Mouse (Mus musculus): Measurements from ENCODE around the gene Gab2. TPM values are rescaled to one million over a fixed set of nuclear protein-coding genes. Genes with fewer than 3 reads are reported as not detected.

Gab2 gene
- polyA plus RNA-seq, 1 experiment, result 25.8 TPM

DNA sequence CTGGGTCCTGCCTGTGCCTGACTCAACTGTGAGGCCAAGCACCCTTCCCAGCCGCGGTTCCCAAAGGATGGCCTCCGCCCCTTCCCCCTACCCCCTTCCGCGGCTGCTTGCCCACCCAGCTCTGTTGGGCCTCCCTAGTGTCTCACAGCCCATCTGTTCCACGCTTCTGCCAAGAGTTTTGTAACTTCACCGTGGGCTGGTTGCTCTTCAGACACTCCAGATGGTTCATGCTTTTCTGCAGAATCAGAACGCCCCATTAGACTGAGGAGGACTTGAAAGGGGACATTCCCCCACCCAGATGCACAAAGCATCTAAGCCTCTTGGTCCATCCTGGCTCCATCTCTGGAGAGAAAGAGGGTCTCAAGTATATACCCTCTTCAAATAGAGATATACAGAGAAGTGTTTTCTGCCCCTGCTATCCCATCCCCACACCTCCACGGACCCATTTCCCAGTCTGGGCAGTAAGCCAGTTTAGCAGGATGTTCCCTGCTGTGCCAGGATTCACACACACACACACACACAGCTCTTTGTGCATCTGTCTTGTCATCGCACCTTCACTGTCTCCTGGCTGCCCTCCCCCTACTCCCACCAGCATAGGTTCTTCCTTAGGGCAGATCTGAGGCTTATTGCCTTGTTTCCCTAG, 264.0 kb downstream of the Gab2 start:
- no peak for DNase-seq

DNA sequence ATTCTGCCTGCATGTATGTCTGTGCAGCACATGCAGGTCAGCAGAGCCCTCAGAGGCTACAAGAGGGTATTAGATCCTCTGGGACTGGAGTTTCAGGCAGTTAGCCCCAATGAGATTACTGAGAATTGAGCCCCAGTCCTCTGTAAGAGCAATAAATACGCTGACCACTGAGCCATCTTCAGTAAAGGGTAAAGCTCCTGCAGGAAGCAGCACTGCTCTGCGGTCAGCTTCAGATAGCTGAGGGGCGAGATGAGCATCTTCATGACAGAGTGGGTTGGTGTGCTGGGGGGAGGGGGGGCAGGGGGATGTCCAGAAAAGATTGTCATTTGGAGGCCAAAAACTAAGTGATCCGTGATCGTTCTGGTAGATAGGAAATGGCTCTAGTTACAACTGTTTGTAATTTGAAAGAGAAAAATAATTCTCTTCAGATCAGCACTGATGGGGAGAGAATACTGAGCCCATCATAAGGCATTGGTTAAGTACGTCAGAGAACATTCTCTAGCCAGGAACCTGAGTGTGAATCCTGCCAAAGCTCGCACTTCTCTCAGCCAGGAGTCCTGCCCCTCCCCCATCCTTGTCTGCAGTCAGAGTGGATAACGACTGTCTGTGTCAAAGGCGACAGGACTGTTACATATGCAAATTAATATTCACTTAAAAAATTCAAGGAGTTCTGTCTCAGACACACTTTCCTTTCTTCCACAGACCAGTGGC, 264.9 kb downstream of the Gab2 start:
- H3K4me3 ChIP-seq (replicated peaks; ENCODE audit: extremely low read depth, low read depth, low read length), result no peak overlapping the region
- WGBS, result 73% methylated on average over 9 of the region's 9 CpGs
- H3K4me1 ChIP-seq (ENCODE audit: control insufficient read depth, insufficient read depth, low read length), result 0 out of 2 replicates have a peak, but pooled peaks cover 6% of the 10 kb centered on the region
- no peak for DNase-seq
- no peak for TF ChIP-seq POLR2A (IDR thresholded peaks at IDR 0.05; ENCODE audit: borderline replicate concordance, extremely low read depth, low read depth, low read length)
- TF ChIP-seq CTCF (IDR thresholded peaks at IDR 0.05; ENCODE audit: insufficient read depth, low read length), result no peak

More for the DNA sequence above, 264.0 kb downstream of the Gab2 start:
- WGBS, result 51% methylated on average over 10 of the region's 10 CpGs
- Histone ChIP-seq H3K4me1 (ENCODE audit: control insufficient read depth, insufficient read depth, low read length) (0 out of 2 replicates have a peak, but pooled peaks cover 6% of the 10 kb centered on the region), H3K4me3 (replicated peaks; ENCODE audit: extremely low read depth, low read depth, low read length) (no peak overlapping the region)
- TF ChIP-seq POLR2A (IDR thresholded peaks at IDR 0.05; ENCODE audit: borderline replicate concordance, extremely low read depth, low read depth, low read length) (no peak), CTCF (IDR thresholded peaks at IDR 0.05; ENCODE audit: insufficient read depth, low read length) (no peak)

DNA sequence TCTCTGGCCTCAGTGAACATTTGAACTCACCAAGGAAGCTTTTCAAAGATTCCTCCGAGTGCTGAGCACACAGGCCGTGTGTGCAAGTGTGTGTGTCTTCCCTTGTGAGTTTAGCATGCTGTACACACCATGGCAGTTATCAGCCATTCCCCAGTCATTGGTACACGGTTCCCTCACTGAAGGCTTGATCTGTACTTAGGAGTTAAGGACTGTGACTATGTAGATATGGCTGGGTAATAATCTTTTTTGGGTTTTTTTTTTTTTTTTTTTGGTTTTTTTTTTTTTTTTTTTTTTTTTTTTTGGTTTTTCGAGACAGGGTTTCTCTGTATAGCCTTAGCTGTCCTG, 265.4 kb downstream of the Gab2 start:
- DNase-seq, result no peak
- WGBS, result 83% methylated on average over 3 of the region's 4 CpGs

DNA sequence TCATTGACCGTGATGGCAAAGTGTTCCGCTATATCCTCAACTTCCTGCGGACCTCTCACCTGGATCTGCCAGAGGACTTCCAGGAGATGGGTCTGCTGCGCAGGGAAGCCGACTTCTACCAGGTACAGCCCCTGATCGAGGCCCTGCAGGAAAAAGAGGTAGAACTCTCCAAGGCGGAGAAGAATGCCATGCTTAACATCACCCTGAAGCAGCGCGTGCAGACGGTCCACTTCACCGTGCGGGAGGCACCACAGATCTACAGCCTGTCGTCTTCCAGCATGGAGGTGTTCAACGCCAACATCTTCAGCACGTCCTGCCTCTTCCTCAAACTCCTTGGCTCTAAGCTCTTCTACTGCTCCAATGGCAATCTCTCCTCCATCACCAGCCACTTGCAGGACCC, 266.1 kb downstream of the Gab2 start:
- Histone ChIP-seq H3K4me3 (replicated peaks; ENCODE audit: extremely low read depth, low read depth, low read length) (no peak overlapping the region), H3K4me1 (ENCODE audit: control insufficient read depth, insufficient read depth, low read length) (0 out of 2 replicates have a peak, but pooled peaks cover 6% of the 10 kb centered on the region)
- TF ChIP-seq POLR2A (IDR thresholded peaks at IDR 0.05; ENCODE audit: borderline replicate concordance, extremely low read depth, low read depth, low read length) (no peak), CTCF (IDR thresholded peaks at IDR 0.05; ENCODE audit: insufficient read depth, low read length) (no peak)
- DNase-seq, result no peak
- 96% methylated on average over 15 of the region's 15 CpGs for WGBS

More for the DNA sequence above, 265.4 kb downstream of the Gab2 start:
- TF ChIP-seq POLR2A (IDR thresholded peaks at IDR 0.05; ENCODE audit: borderline replicate concordance, extremely low read depth, low read depth, low read length) (no peak), CTCF (IDR thresholded peaks at IDR 0.05; ENCODE audit: insufficient read depth, low read length) (no peak)
- H3K4me1 ChIP-seq (ENCODE audit: control insufficient read depth, insufficient read depth, low read length), result 0 out of 2 replicates have a peak, but pooled peaks cover 6% of the 10 kb centered on the region
- H3K4me3 ChIP-seq (replicated peaks; ENCODE audit: extremely low read depth, low read depth, low read length), result no peak overlapping the region

DNA sequence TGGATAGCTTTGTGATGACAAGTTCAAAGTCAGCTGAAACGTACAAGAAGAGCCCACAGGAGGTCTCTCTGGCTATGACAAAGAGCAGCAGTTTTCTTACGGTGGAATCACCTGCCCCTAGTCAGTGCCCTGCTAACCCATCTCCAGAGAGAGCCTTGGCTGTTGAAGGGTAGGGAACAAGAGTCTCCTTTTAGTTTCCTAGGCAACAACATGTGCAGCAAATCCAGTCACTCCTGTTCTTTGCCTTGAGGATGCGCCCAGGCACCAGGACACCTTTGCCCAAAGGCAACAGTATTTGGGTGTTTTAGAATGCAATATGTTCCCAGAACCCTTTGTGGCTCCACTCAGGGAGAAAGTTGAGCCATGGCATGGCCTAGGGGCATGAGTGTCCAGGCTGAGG, 266.9 kb downstream of the Gab2 start:
- 0 out of 2 replicates have a peak, but pooled peaks cover 4% of the 10 kb centered on the region for H3K4me1 ChIP-seq (ENCODE audit: control insufficient read depth, insufficient read depth, low read length)
- no peak for TF ChIP-seq CTCF (IDR thresholded peaks at IDR 0.05; ENCODE audit: insufficient read depth, low read length)
- no peak for TF ChIP-seq POLR2A (IDR thresholded peaks at IDR 0.05; ENCODE audit: borderline replicate concordance, extremely low read depth, low read depth, low read length)
- no peak overlapping the region for H3K4me3 ChIP-seq (replicated peaks; ENCODE audit: extremely low read depth, low read depth, low read length)
- WGBS, result 90% methylated on average over 3 of the region's 3 CpGs
- DNase-seq, result no peak

DNA sequence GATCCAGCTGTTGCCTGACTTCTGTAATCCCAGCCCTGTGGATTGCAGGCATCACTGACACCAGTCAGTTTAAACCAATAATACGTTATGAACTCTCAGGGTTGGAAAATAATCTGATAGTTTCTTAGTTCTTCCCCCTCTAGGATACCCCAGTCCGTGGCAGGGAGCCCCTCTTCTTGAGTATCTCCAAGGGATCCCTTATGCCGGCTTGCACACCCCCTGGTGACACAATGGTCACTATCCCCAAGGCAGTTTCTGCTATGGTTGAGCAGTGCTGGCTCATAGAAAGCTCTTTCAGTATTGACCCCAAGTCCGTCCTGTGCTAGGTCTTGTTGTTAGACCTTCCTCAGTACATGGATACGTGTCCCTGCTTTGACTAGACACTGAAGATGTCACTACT, 267.4 kb downstream of the Gab2 start:
- TF ChIP-seq POLR2A (IDR thresholded peaks at IDR 0.05; ENCODE audit: borderline replicate concordance, extremely low read depth, low read depth, low read length), result no peak
- WGBS, result 88% methylated on average over 5 of the region's 5 CpGs
- DNase-seq, result no peak
- H3K4me3 ChIP-seq (replicated peaks; ENCODE audit: extremely low read depth, low read depth, low read length), result no peak overlapping the region
- H3K4me1 ChIP-seq (ENCODE audit: control insufficient read depth, insufficient read depth, low read length), result 0 out of 2 replicates have a peak, but pooled peaks cover 3% of the 10 kb centered on the region

DNA sequence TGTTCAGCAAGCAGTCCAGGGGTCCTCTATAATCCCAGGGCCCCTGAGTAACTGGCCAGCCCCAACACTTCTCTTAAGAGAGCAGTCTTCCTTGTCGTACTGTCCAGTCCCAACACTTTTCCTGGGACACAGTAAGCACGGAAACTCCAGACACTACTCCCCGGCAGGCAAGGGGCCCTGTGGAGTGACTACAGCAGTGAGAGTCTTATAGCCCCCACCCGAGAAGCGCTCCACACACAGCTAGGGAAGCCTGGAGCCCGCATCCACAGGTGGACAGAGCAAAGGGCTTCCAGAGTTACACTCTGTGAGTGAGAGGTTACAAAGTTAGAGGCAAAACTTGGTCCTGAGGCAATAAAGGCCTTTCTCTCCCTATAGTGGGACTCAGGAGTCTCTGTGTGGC, 268.1 kb downstream of the Gab2 start:
- WGBS, result 93% methylated on average over 6 of the region's 6 CpGs
- Histone ChIP-seq H3K4me1 (ENCODE audit: control insufficient read depth, insufficient read depth, low read length) (peaks cover 5% of the 10 kb centered on the region; the same call in 1 of the 2 replicates), H3K4me3 (replicated peaks; ENCODE audit: extremely low read depth, low read depth, low read length) (no peak overlapping the region)
- TF ChIP-seq POLR2A (IDR thresholded peaks at IDR 0.05; ENCODE audit: borderline replicate concordance, extremely low read depth, low read depth, low read length) (no peak), CTCF (IDR thresholded peaks at IDR 0.05; ENCODE audit: insufficient read depth, low read length) (no peak)
- no peak for DNase-seq

DNA sequence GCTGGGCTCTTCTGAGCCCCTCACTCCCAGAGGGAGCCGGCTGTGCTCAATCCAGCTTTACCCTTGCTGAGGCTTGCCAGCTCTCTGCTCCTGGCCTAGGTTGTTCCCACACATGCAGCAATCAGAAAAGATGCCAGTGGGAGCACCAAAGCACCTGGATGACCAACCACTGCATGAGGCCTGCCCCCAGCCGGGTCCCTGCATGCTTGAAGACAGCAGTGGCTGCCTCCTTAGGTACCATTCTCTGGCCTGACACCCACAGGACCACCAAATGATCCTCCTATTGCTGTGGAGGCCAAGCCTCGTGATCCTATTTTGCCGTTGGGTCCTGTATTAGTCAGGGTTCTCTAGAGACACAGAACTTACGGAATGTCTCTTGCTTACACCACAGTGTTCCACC, 269.5 kb downstream of the Gab2 start:
- Histone ChIP-seq H3K4me3 (replicated peaks; ENCODE audit: extremely low read depth, low read depth, low read length) (no peak overlapping the region), H3K4me1 (ENCODE audit: control insufficient read depth, insufficient read depth, low read length) (peaks cover 14% of the 10 kb centered on the region)
- TF ChIP-seq CTCF (IDR thresholded peaks at IDR 0.05; ENCODE audit: insufficient read depth, low read length), result no peak
- no peak for TF ChIP-seq POLR2A (IDR thresholded peaks at IDR 0.05; ENCODE audit: borderline replicate concordance, extremely low read depth, low read depth, low read length)
- DNase-seq, result no peak
- 91% methylated on average over 5 of the region's 5 CpGs for WGBS

DNA sequence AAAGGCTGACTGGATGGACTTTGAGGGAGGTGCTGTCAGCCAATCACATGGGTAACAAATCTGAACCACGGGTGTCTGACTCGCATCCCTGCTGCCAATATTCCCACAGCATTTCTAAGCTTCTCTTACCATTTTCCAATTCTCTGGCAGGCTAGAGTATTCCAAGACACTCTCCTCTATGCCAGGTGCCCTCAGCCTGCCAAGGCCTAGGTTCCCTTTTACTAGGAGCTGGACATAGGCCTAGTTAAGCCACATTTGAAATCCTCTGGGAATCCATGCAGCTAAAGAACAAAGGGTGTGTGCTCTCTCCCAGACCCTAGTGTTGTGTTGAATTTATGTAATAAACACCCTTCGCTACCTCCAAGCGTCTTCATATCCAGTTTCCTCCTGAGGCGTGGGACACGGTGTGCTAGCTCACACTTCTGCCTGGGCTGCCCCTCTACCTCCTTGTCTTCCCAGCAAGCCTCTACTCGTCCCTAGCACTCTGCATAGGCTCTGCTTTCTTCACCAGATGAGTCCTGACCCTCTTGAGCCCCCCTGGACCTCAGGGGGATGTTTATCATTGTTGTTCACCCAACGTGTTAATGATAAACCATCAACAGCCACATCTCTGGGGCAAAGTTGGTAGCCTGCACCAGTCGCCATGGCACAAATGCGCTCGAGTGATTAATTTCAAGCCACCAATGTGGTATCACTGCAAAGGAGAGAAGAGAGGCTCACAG, 270.6 kb downstream of the Gab2 start:
- peaks cover 17% of the 10 kb centered on the region for H3K4me1 ChIP-seq (ENCODE audit: control insufficient read depth, insufficient read depth, low read length)
- no peak overlapping the region for H3K4me3 ChIP-seq (replicated peaks; ENCODE audit: extremely low read depth, low read depth, low read length)
- TF ChIP-seq POLR2A (IDR thresholded peaks at IDR 0.05; ENCODE audit: borderline replicate concordance, extremely low read depth, low read depth, low read length), result no peak
- TF ChIP-seq CTCF (IDR thresholded peaks at IDR 0.05; ENCODE audit: insufficient read depth, low read length), result no peak
- DNase-seq, result no peak
- WGBS, result 84% methylated on average over 11 of the region's 11 CpGs
